Mouse (Mus musculus): ENCODE results near the gene Spaca6. TPM values are rescaled to one million over a fixed set of nuclear protein-coding genes. Genes with fewer than 3 reads are reported as not detected.

Gene Spaca6
- 0.94 and 11.9 TPM in 2 replicates for total RNA-seq (2017)

GRCm38 (mm10) chr17:17826751-17827657 is at the start of gene Spaca6:
Gene Spaca6, plus strand, starts transcription at chr17:17827158.
- ATAC-seq (replicated peaks in 1 of 2; ENCODE audit: insufficient read depth in 1 of 2, low FRiP score in 2 of 2, low TSS enrichment in 1 of 2, low read depth in 1 of 2, poor library complexity in 2 of 2, severe bottlenecking in 2 of 2) = peak; percentile 24 to 37; a peak in 3 of 4 replicates

GRCm38 (mm10) chr17:17790866-17791630 is 35.9 kb upstream of the Spaca6 start:
- no peak for ATAC-seq (replicated peaks in 1 of 2; ENCODE audit: insufficient read depth in 1 of 2, low FRiP score in 2 of 2, low TSS enrichment in 1 of 2, low read depth in 1 of 2, poor library complexity in 2 of 2, severe bottlenecking in 2 of 2)

- no peak for ATAC-seq (replicated peaks in 1 of 2; ENCODE audit: insufficient read depth in 1 of 2, low FRiP score in 2 of 2, low TSS enrichment in 1 of 2, low read depth in 1 of 2, poor library complexity in 2 of 2, severe bottlenecking in 2 of 2)
These were observed 34.4 kb upstream of the Spaca6 start for GRCm38 (mm10) chr17:17792578-17792977.

- peak; percentile 67 to 71; a peak in 3 of 4 replicates for ATAC-seq (replicated peaks in 1 of 2; ENCODE audit: insufficient read depth in 1 of 2, low FRiP score in 2 of 2, low TSS enrichment in 1 of 2, low read depth in 1 of 2, poor library complexity in 2 of 2, severe bottlenecking in 2 of 2)
These were observed 31.4 kb upstream of the Spaca6 start for GRCm38 (mm10) chr17:17795527-17795926.

GRCm38 (mm10) chr17:17823612-17824336 is 3.2 kb upstream of the Spaca6 start:
- ATAC-seq (replicated peaks in 1 of 2; ENCODE audit: insufficient read depth in 1 of 2, low FRiP score in 2 of 2, low TSS enrichment in 1 of 2, low read depth in 1 of 2, poor library complexity in 2 of 2, severe bottlenecking in 2 of 2) = no peak

GRCm38 (mm10) chr17:17825921-17826591 is 902 bp upstream of the Spaca6 start:
- ATAC-seq (replicated peaks in 1 of 2; ENCODE audit: insufficient read depth in 1 of 2, low FRiP score in 2 of 2, low TSS enrichment in 1 of 2, low read depth in 1 of 2, poor library complexity in 2 of 2, severe bottlenecking in 2 of 2) = peak; percentile 1 to 27; a peak in 2 of 4 replicates

- ATAC-seq (replicated peaks in 1 of 2; ENCODE audit: insufficient read depth in 1 of 2, low FRiP score in 2 of 2, low TSS enrichment in 1 of 2, low read depth in 1 of 2, poor library complexity in 2 of 2, severe bottlenecking in 2 of 2) = peak; percentile 51 to 54
These were observed 766 bp downstream of the Spaca6 start for GRCm38 (mm10) chr17:17827658-17828190.

GRCm38 (mm10) chr17:17828191-17828981 is 1.4 kb downstream of the Spaca6 start:
- no peak for ATAC-seq (replicated peaks in 1 of 2; ENCODE audit: insufficient read depth in 1 of 2, low FRiP score in 2 of 2, low TSS enrichment in 1 of 2, low read depth in 1 of 2, poor library complexity in 2 of 2, severe bottlenecking in 2 of 2)

GRCm38 (mm10) chr17:17829052-17829785 is 2.3 kb downstream of the Spaca6 start:
- ATAC-seq (replicated peaks in 1 of 2; ENCODE audit: insufficient read depth in 1 of 2, low FRiP score in 2 of 2, low TSS enrichment in 1 of 2, low read depth in 1 of 2, poor library complexity in 2 of 2, severe bottlenecking in 2 of 2) = no peak

- no peak for ATAC-seq (replicated peaks in 1 of 2; ENCODE audit: insufficient read depth in 1 of 2, low FRiP score in 2 of 2, low TSS enrichment in 1 of 2, low read depth in 1 of 2, poor library complexity in 2 of 2, severe bottlenecking in 2 of 2)
These were observed 3.0 kb downstream of the Spaca6 start for GRCm38 (mm10) chr17:17829816-17830535.

- ATAC-seq (replicated peaks in 1 of 2; ENCODE audit: insufficient read depth in 1 of 2, low FRiP score in 2 of 2, low TSS enrichment in 1 of 2, low read depth in 1 of 2, poor library complexity in 2 of 2, severe bottlenecking in 2 of 2) = no peak
These were observed 3.8 kb downstream of the Spaca6 start for GRCm38 (mm10) chr17:17830731-17831130.

- ATAC-seq (replicated peaks in 1 of 2; ENCODE audit: insufficient read depth in 1 of 2, low FRiP score in 2 of 2, low TSS enrichment in 1 of 2, low read depth in 1 of 2, poor library complexity in 2 of 2, severe bottlenecking in 2 of 2) = no peak
These were observed 7.9 kb downstream of the Spaca6 start for GRCm38 (mm10) chr17:17834896-17835295.

GRCm38 (mm10) chr17:17836101-17836500 is 9.1 kb downstream of the Spaca6 start:
- ATAC-seq (replicated peaks in 1 of 2; ENCODE audit: insufficient read depth in 1 of 2, low FRiP score in 2 of 2, low TSS enrichment in 1 of 2, low read depth in 1 of 2, poor library complexity in 2 of 2, severe bottlenecking in 2 of 2) = no peak

- no peak for ATAC-seq (replicated peaks in 1 of 2; ENCODE audit: insufficient read depth in 1 of 2, low FRiP score in 2 of 2, low TSS enrichment in 1 of 2, low read depth in 1 of 2, poor library complexity in 2 of 2, severe bottlenecking in 2 of 2)
These were observed 10.5 kb downstream of the Spaca6 start for GRCm38 (mm10) chr17:17837426-17837825.

Data from hematopoietic stem cell, adult 5-6 weeks (primary cell).